14 mouse cellular contexts compared by ENCODE assay signal in the genomic region with DNA sequence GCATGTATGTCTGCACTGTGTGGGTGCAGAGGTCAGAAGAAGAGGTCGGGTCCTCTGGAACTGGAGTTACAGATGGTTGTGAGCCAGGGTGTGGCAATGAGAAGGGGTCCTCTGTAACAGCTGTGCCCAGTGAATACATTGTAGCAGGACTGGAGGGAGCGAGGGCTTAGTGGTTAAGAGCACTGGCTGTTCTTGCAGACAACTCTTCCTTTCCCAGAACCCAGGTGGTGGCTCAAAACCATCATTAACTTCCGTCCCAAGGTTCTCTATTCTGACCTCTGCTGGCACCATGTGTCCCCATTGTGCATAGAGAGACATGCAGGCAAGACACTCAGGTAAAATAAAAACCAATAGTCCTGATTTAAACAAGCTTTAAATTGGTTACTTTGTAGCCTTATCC. TPM values are rescaled to one million over a fixed set of nuclear protein-coding genes. Genes with fewer than 3 reads are reported as not detected.
DNase-seq lines count a peak whose midpoint lies in the region; ATAC-seq and TF ChIP-seq lines count a peak whose summit lies in the region.
"Had no signal": no experiment of that assay in that cellular context is flagged by ENCODE, and none has a peak within 500 bp of the region (broad histone marks: within the 10 kb centered on the region; RNA-seq: fewer than 3 reads in every experiment).

No protein-coding gene starts in this region.

- H3K27ac ChIP-seq in limb, embryonic 14.5 days (replicated peaks; ENCODE audit: low read depth, low read length): 0 out of 2 replicates have a peak overlapping the region, but pooled peaks have one; percentile 13
- H3K27ac ChIP-seq in limb, embryonic 10.5 days: no peak overlapping the region
- H3K27ac ChIP-seq in hindbrain, embryonic 13.5 days: no peak overlapping the region
- H3K27ac ChIP-seq: limb, embryonic 13.5 days; midbrain, embryonic 15.5 days had no signal

- H3K9me3 ChIP-seq in limb, embryonic 14.5 days (ENCODE audit: control insufficient read depth, low read length): no peaks in the 10 kb centered on the region; the same call in 1 of the 2 replicates
- no peaks in the 10 kb centered on the region for H3K9me3 ChIP-seq in limb, embryonic 10.5 days (replicated peaks)
- no peaks in the 10 kb centered on the region for H3K9me3 ChIP-seq in hindbrain, embryonic 13.5 days
- H3K9me3 ChIP-seq: limb, embryonic 13.5 days; midbrain, embryonic 15.5 days had no signal

- no peak overlapping the region for H3K4me2 ChIP-seq in limb, embryonic 14.5 days (replicated peaks; ENCODE audit: low read depth, low read length, severe bottlenecking)
- no peak overlapping the region for H3K4me2 ChIP-seq in hindbrain, embryonic 13.5 days
- H3K4me2 ChIP-seq: heart, embryonic 11.5 days; limb, embryonic 13.5 days; midbrain, embryonic 15.5 days had no signal

- no peak overlapping the region for H3K4me3 ChIP-seq in limb, embryonic 14.5 days (replicated peaks; ENCODE audit: low read length)
- H3K4me3 ChIP-seq in limb, embryonic 10.5 days: no peak overlapping the region
- H3K4me3 ChIP-seq in hindbrain, embryonic 13.5 days: no peak overlapping the region
- H3K4me3 ChIP-seq: limb, embryonic 13.5 days; midbrain, embryonic 15.5 days had no signal

- H3K9ac ChIP-seq in limb, embryonic 14.5 days (ENCODE audit: low read depth, low read length, severe bottlenecking): no peak overlapping the region
- no peak overlapping the region for H3K9ac ChIP-seq in hindbrain, embryonic 13.5 days
- H3K9ac ChIP-seq: limb, embryonic 13.5 days; midbrain, embryonic 15.5 days had no signal

- H3K27me3 ChIP-seq in limb, embryonic 14.5 days (ENCODE audit: control insufficient read depth, insufficient read depth, low read length): no peaks in the 10 kb centered on the region
- no peaks in the 10 kb centered on the region for H3K27me3 ChIP-seq in limb, embryonic 10.5 days (ENCODE audit: low read depth, poor library complexity, severe bottlenecking)
- no peaks in the 10 kb centered on the region for H3K27me3 ChIP-seq in splenic B cell, adult 2 months (ENCODE audit: control insufficient read depth, insufficient read depth, low read length, poor library complexity, severe bottlenecking)
- no peaks in the 10 kb centered on the region for H3K27me3 ChIP-seq in hindbrain, embryonic 13.5 days
- H3K27me3 ChIP-seq: limb, embryonic 13.5 days; midbrain, embryonic 15.5 days had no signal

- H3K4me1 ChIP-seq in limb, embryonic 14.5 days (ENCODE audit: control insufficient read depth, insufficient read depth, low read length): peaks cover 2% of the 10 kb centered on the region; the same call in 1 of the 2 replicates
- peaks cover 7% of the 10 kb centered on the region for H3K4me1 ChIP-seq in limb, embryonic 10.5 days
- peaks cover 16% of the 10 kb centered on the region for H3K4me1 ChIP-seq in hindbrain, embryonic 13.5 days (replicated peaks)

- ATAC-seq in limb, embryonic 14.5 days (ENCODE audit: low FRiP score, low read depth): no peak
- no peak for ATAC-seq in hindbrain, embryonic 13.5 days (ENCODE audit: low FRiP score)
- ATAC-seq: forebrain, embryonic 14.5 days; midbrain, embryonic 15.5 days had no signal

- no peak for TF ChIP-seq POLR2A in limb, embryonic 14.5 days (IDR thresholded peaks at IDR 0.05; ENCODE audit: borderline replicate concordance, extremely low read depth, insufficient read depth, insufficient read length)

- 64% methylated on average over 3 of the region's 3 CpGs for WGBS in limb, embryonic 14.5 days
- WGBS in limb, embryonic 10.5 days: 80% methylated on average over 3 of the region's 3 CpGs
- 60% methylated on average over 3 of the region's 3 CpGs for WGBS in hindbrain, embryonic 13.5 days

- intact Hi-C loops in left cerebral cortex, postnatal 36 days (cut with DNase I): no loop called here

- DNase-seq in limb, embryonic 14.5 days (ENCODE audit: low spot score): no peak
- DNase-seq in limb, embryonic 10.5 days (ENCODE audit: low spot score): no peak
- peak; percentile 78 for DNase-seq in A20 (ENCODE audit: low read depth, low spot score)
- peak; percentile 11 for DNase-seq in brain, adult 2 months (ENCODE audit: low read depth, low spot score)
- DNase-seq in splenic B cell, adult 2 months (ENCODE audit: low read depth, low spot score): peak; percentile 61
- no peak for DNase-seq in left cerebral cortex, postnatal 36 days (ENCODE audit: low spot score in 2 of 2)
- DNase-seq: cerebellum, adult 18-20 months; kidney, adult 9 months had no signal

- 0 out of 2 replicates have a peak, but pooled peaks cover 6% of the 10 kb centered on the region for H3K36me3 ChIP-seq in limb, embryonic 14.5 days (ENCODE audit: control insufficient read depth, insufficient read depth, low read length)
- peaks cover 31% of the 10 kb centered on the region for H3K36me3 ChIP-seq in limb, embryonic 10.5 days
- H3K36me3 ChIP-seq in splenic B cell, adult 2 months (ENCODE audit: control insufficient read depth, insufficient read depth, low read length, poor library complexity, severe bottlenecking): no peaks in the 10 kb centered on the region
- 0 out of 2 replicates have a peak, but pooled peaks cover 5% of the 10 kb centered on the region for H3K36me3 ChIP-seq in hindbrain, embryonic 13.5 days
- H3K36me3 ChIP-seq: midbrain, embryonic 15.5 days had no signal

RNA-seq across cellular contexts. Expression of a gene that starts 7.1 kb away (rescaled TPM):
- polyA plus RNA-seq in limb, embryonic 14.5 days (2012; rRNA removed): 127 and 159 TPM in 2 replicates
- 121 and 129 TPM in 2 replicates for polyA plus RNA-seq in limb, embryonic 14.5 days (2014; fragmentation: Nextera tagmentation; extraction: Ambion mirVana)
- polyA plus RNA-seq in limb, embryonic 10.5 days (2016; fragmentation: Nextera tagmentation; extraction: Ambion mirVana): 68.5 and 81.1 TPM in 2 replicates
- 10 to 100 TPM; 43.0 to 52.5 TPM for total RNA-seq in left cerebral cortex, postnatal 36 days (2021)
- 68.1 and 73.8 TPM in 2 replicates for polyA plus RNA-seq in hindbrain, embryonic 13.5 days (2015; fragmentation: Nextera tagmentation; extraction: Ambion mirVana)

RNA-seq across cellular contexts. Expression of a gene that starts 15.4 kb away (rescaled TPM):
- 12.8 and 16.3 TPM in 2 replicates for polyA plus RNA-seq in limb, embryonic 14.5 days (2012; rRNA removed)
- 23.0 and 29.3 TPM in 2 replicates for polyA plus RNA-seq in limb, embryonic 14.5 days (2014; fragmentation: Nextera tagmentation; extraction: Ambion mirVana)
- polyA plus RNA-seq in limb, embryonic 10.5 days (2016; fragmentation: Nextera tagmentation; extraction: Ambion mirVana): 7.8 and 8.6 TPM in 2 replicates
- total RNA-seq in left cerebral cortex, postnatal 36 days (2021): 1 to 10 TPM in 1 of 2 experiments, under 1 TPM in 1; 0.72 to 1.6 TPM
- polyA plus RNA-seq in hindbrain, embryonic 13.5 days (2015; fragmentation: Nextera tagmentation; extraction: Ambion mirVana): 0.62 and 0.71 TPM in 2 replicates
- total RNA-seq: gastrocnemius, adult 18-20 months had no signal

RNA-seq across cellular contexts. Expression of a gene that starts 36.4 kb away (rescaled TPM):
- polyA plus RNA-seq in limb, embryonic 14.5 days (2012; rRNA removed): 43.2 and 48.1 TPM in 2 replicates
- 51.1 and 56.0 TPM in 2 replicates for polyA plus RNA-seq in limb, embryonic 14.5 days (2014; fragmentation: Nextera tagmentation; extraction: Ambion mirVana)
- polyA plus RNA-seq in limb, embryonic 10.5 days (2016; fragmentation: Nextera tagmentation; extraction: Ambion mirVana): 32.7 and 38.0 TPM in 2 replicates
- 10 to 100 TPM; 52.7 to 58.8 TPM for total RNA-seq in left cerebral cortex, postnatal 36 days (2021)
- polyA plus RNA-seq in hindbrain, embryonic 13.5 days (2015; fragmentation: Nextera tagmentation; extraction: Ambion mirVana): 89.2 and 90.3 TPM in 2 replicates

RNA-seq across cellular contexts. Expression of a gene that starts 39.8 kb away (rescaled TPM):
- 30.0 and 43.2 TPM in 2 replicates for polyA plus RNA-seq in limb, embryonic 14.5 days (2012; rRNA removed)
- polyA plus RNA-seq in limb, embryonic 14.5 days (2014; fragmentation: Nextera tagmentation; extraction: Ambion mirVana): 13.7 and 14.5 TPM in 2 replicates
- polyA plus RNA-seq in limb, embryonic 10.5 days (2016; fragmentation: Nextera tagmentation; extraction: Ambion mirVana): 18.9 and 19.1 TPM in 2 replicates
- 10 to 100 TPM; 32.6 to 44.4 TPM for total RNA-seq in left cerebral cortex, postnatal 36 days (2021)
- polyA plus RNA-seq in hindbrain, embryonic 13.5 days (2015; fragmentation: Nextera tagmentation; extraction: Ambion mirVana): 16.3 and 17.1 TPM in 2 replicates

RNA-seq across cellular contexts. Expression of a gene that starts 40.1 kb away (rescaled TPM):
- 180 and 195 TPM in 2 replicates for polyA plus RNA-seq in limb, embryonic 14.5 days (2012; rRNA removed)
- 174 and 201 TPM in 2 replicates for polyA plus RNA-seq in limb, embryonic 14.5 days (2014; fragmentation: Nextera tagmentation; extraction: Ambion mirVana)
- polyA plus RNA-seq in limb, embryonic 10.5 days (2016; fragmentation: Nextera tagmentation; extraction: Ambion mirVana): 320 and 362 TPM in 2 replicates
- 10 to 100 TPM; 75.5 to 75.9 TPM for total RNA-seq in left cerebral cortex, postnatal 36 days (2021)
- 253 and 276 TPM in 2 replicates for polyA plus RNA-seq in hindbrain, embryonic 13.5 days (2015; fragmentation: Nextera tagmentation; extraction: Ambion mirVana)

Comparison
In these comparisons a context has a peak if more than half of its experiments do, and no peak if none do; other contexts are left out.
1. DNase-seq: peak in A20 (single experiment), brain, adult 2 months (single experiment) and splenic B cell, adult 2 months (single experiment); none in limb, embryonic 14.5 days (single experiment), limb, embryonic 10.5 days (single experiment) and left cerebral cortex, postnatal 36 days (0 of 2).